Mouse (Mus musculus) adrenal gland, adult 8-10 months (tissue): Measurements from ENCODE around the gene Zfp688. TPM values are rescaled to one million over a fixed set of nuclear protein-coding genes. Genes with fewer than 3 reads are reported as not detected.

Experiments used
- total RNA-seq, 4 experiments: library from RNA; stranded (reverse); gene quantifications; 2 replicates each; pipeline ENCODE4 v1.2.4; 2022

Zfp688 gene
- total RNA-seq, 4 experiments from 2014 or later = 15.5 to 22.0 (median 19.5) TPM

Other genes starting within 250 kb of the Zfp688 start
- 10 to 100 TPM; 61.9 to 89.2 (median 70.0) TPM for gene Cd2bp2, start 226.0 kb downstream of the Zfp688 start, total RNA-seq
- gene Tbc1d10b, start 213.6 kb downstream of the Zfp688 start, total RNA-seq = 10 to 100 TPM; 47.9 to 63.7 (median 57.0) TPM
- 1 to 10 TPM; 2.8 to 6.2 (median 3.7) TPM for gene Mylpf, start 213.2 kb downstream of the Zfp688 start, total RNA-seq
- gene Zfp553, start 189.0 kb downstream of the Zfp688 start, total RNA-seq = 10 to 100 TPM; 11.6 to 19.5 (median 15.0) TPM
- 10 to 100 TPM in 2 of 4 experiments, 1 to 10 TPM in 2; 9.1 to 11.2 (median 10.3) TPM for gene Sept1, start 188.9 kb downstream of the Zfp688 start, total RNA-seq
- gene Zfp771, start 177.8 kb downstream of the Zfp688 start, total RNA-seq = 10 to 100 TPM; 32.9 to 46.1 (median 39.7) TPM
- gene Dctpp1, start 161.4 kb downstream of the Zfp688 start, total RNA-seq = 10 to 100 TPM; 28.2 to 36.5 (median 31.6) TPM
- 100 to 1,000 TPM in 1 of 4 experiments, 10 to 100 TPM in 3; 44.5 to 105 (median 76.5) TPM for gene Sephs2, start 148.0 kb downstream of the Zfp688 start, total RNA-seq
- 1 to 10 TPM; 1.9 to 3.1 (median 2.7) TPM for gene Itgal, start 125.8 kb downstream of the Zfp688 start, total RNA-seq
- 10 to 100 TPM; 25.9 to 29.4 (median 28.0) TPM for gene Zfp768, start 76.5 kb downstream of the Zfp688 start, total RNA-seq
- gene Zfp747, start 46.0 kb downstream of the Zfp688 start, total RNA-seq = 10 to 100 TPM; 11.1 to 14.4 (median 12.5) TPM
- 1 to 10 TPM; 4.5 to 6.6 (median 5.9) TPM for gene 9130019O22Rik, start 34.9 kb downstream of the Zfp688 start, total RNA-seq
- 10 to 100 TPM; 10.3 to 12.7 (median 11.4) TPM for gene E430018J23Rik, start 28.4 kb downstream of the Zfp688 start, total RNA-seq
- 10 to 100 TPM in 1 of 4 experiments, 1 to 10 TPM in 3; 6.8 to 10.0 (median 8.3) TPM for gene Zfp764, start 15.2 kb downstream of the Zfp688 start, total RNA-seq
- gene Zfp689, start 27.1 kb upstream of the Zfp688 start, total RNA-seq = 1 to 10 TPM; 3.8 to 6.7 (median 4.5) TPM
- gene Prr14, start 37.5 kb upstream of the Zfp688 start, total RNA-seq = 10 to 100 TPM; 49.1 to 65.5 (median 58.2) TPM
- gene Fbrs, start 57.1 kb upstream of the Zfp688 start, total RNA-seq = 10 to 100 TPM; 64.6 to 98.2 (median 75.6) TPM
- 100 to 1,000 TPM; 103 to 156 (median 120) TPM for gene Srcap, start 89.9 kb upstream of the Zfp688 start, total RNA-seq
- 10 to 100 TPM; 21.9 to 28.0 (median 26.2) TPM for gene Gm42715, start 97.5 kb upstream of the Zfp688 start, total RNA-seq
- not detected for gene Tmem265, start 139.3 kb upstream of the Zfp688 start, total RNA-seq
- gene Phkg2, start 151.3 kb upstream of the Zfp688 start, total RNA-seq = 10 to 100 TPM; 50.0 to 65.5 (median 55.9) TPM
- 10 to 100 TPM in 2 of 4 experiments, 1 to 10 TPM in 2; 8.8 to 13.0 (median 10.5) TPM for gene Ccdc189, start 166.5 kb upstream of the Zfp688 start, total RNA-seq
- gene Rnf40, start 166.7 kb upstream of the Zfp688 start, total RNA-seq = 10 to 100 TPM; 50.1 to 81.9 (median 70.9) TPM
- 10 to 100 TPM; 16.5 to 28.8 (median 23.3) TPM for gene Zfp629, start 193.7 kb upstream of the Zfp688 start, total RNA-seq